Mouse (Mus musculus) layer of hippocampus, adult 2 months (tissue): ENCODE measurements around the gene Fam210b. TPM values are rescaled to one million over a fixed set of nuclear protein-coding genes. Genes with fewer than 3 reads are reported as not detected.
A peak's percentile ranks its signal among the peaks of the same experiment; 100 is the strongest.

Source experiments
- DNase-seq, 2 experiments: peaks; one replicate each; pipeline ENCODE4 v3.0.0; 2022; ENCODE audit warnings: low spot score in 2 of 2
- H3K27ac ChIP-seq: fragments of 200-600 bp; 2 replicates; pipeline ENCODE4 v1.8.1; 2022
- H3K4me3 ChIP-seq: fragments of 200-600 bp; 2 replicates; pipeline ENCODE4 v1.8.1; 2022; ENCODE audit warnings: mild to moderate bottlenecking
- CTCF ChIP-seq: fragments of 200-600 bp; conservative IDR thresholded peaks from 2 replicates; pipeline ENCODE4 v1.8.1; 2022; ENCODE audit warnings: antibody characterized with exemption, mild to moderate bottlenecking, moderate library complexity
- total RNA-seq, 2 experiments: library from RNA; stranded (reverse); gene quantifications; 2 replicates each; pipeline ENCODE4 v1.2.3; 2021

The Fam210b gene
- total RNA-seq, 2 experiments from 2014 or later = 22.0 to 24.3 TPM

DNA sequence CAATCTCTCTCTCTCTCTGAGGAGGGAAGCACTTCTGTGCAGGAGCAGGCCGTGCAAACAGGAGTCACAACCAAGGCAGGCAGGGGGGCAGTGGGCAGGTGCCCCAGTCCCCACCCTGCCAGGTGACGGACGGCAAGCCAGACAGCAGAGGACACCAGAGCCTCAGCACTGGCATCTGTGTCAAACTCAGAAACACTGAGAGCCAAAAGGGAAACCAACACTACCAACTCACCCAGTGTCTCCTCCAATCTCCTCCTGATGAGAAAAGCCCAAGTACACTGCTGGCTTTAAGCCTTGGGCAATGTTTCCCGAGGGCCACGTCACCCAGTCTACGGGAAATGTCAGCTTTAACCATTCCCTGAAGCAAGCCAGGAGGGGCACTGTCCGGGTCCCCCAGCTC lies 17.8 kb downstream of the Fam210b start:
- no peak for TF ChIP-seq CTCF
- DNase-seq = no peak
- Histone ChIP-seq H3K27ac (no peak overlapping the region), H3K4me3 (no peak overlapping the region)

DNA sequence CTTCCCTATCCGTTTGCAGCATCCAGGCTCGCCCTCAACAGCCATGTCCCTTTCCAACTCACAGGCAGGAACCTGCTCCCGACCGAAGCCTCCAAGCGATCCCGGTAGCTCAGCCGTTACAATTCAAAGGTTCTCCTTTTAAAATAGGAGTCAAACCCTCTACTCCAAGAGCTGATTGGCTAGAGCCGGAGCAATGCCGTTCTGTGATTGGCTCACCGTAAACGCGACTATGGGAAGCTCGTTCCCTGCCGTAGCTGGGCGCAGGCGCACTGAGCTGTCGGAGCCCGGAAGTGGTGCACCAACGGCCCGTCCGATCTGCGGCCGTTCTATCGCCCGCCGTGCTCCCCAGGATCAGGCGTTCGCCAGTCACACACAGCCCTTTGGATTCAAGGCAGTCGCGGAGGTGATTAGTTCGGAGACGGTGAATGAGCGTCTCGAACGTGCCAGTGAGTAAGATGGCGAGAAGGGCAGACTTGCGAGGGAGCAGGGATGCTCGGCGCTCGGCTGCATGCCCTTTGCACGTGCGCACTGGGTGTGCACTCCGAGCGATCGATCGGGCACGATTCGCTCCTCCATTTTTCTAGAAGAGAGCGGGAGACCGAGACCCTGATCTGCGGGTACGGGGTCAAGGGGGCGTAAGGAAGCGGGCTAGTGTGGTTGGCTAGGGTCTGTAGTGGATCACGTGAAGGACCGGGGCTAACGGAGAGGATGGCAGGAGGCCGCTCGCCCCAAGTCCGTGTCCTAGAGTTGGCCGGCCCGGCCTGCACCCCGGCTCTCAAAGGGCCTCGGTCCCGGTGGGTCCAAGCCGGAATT lies 25.3 kb downstream of the Fam210b start, which contains the start of the genes Aurka and Cstf1:
Aurka (minus strand) TSS at position 125 of the 813 bp plus-strand sequence.
Cstf1 (plus strand) TSS at position 271 of the 813 bp plus-strand sequence.
- peak; percentile 90 to 94 for DNase-seq
- TF ChIP-seq CTCF = no peak
- Histone ChIP-seq H3K4me3 (peak within 1 kb of the TSS; percentile 95), H3K27ac (peak within 1 kb of the TSS; percentile 99)

DNA sequence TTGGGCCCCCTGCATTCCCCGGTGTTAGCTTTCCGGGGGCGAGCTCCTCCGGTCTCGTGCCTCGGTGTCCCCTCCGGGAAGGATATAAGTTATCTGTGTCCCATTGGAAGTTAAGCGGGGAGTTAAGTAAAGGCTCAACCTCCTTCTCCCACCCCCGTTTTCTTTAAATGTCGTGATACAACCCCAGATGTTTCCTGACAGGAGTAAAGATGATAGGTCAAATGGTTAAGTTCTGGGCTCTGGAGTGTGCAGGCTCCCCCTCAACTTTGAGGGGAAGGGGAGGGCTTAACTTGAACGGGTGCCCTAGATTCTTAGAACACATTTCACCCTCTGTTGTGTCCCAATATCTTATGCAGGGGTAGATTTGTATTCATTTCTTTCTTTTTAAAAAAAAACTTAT lies 25.9 kb downstream of the Fam210b start:
- DNase-seq = no peak
- Histone ChIP-seq H3K4me3 (peak overlapping the region; percentile 95), H3K27ac (peak overlapping the region; percentile 99)
- TF ChIP-seq CTCF = no peak

DNA sequence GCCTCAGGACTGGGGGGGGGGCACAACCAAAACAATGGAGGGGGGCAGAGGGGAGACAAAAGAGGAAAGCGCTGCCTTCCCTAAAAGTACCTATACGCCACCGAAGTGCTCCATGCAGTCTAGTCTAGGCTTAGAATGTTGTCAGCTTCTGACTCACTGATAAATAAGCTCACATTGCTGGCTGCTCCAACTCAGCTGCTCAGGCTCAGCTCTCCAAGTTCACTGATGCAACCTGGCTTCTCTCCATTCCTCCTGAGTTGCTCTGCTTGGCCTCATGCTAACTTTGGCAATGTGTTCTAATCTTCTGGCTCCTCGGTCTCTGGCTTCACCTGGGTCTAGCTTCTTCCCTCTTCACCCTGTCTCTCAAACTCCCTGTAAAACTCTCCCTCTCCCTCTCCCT lies 31.2 kb downstream of the Fam210b start:
- no peak for DNase-seq
- Histone ChIP-seq H3K4me3 (no peak overlapping the region), H3K27ac (no peak overlapping the region)
- TF ChIP-seq CTCF = no peak

DNA sequence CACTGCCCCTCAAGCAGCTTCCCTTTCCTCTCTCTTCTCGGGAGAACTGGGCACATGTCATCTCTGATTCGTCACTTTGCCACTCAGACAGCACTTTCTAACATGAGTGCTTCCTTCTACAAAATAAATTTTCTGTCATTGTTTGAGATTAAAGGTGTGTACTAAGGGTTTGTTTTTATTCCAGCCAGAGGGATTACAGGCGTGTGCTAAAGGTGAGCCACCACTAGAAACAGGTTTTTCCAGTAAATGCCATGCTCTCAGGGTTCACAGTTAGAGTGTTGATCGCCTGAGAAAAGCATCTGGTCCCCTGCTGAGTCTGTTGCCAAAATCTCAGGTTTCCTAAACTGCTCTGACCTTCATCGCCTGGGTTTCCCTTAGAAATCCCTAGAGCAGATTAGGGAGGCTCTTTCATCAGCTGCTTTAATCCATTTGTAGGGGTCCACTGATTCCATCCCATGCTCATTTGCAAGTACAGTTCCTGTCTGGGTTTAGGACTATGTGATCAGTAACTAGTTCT lies 31.7 kb downstream of the Fam210b start:
- no peak for DNase-seq
- Histone ChIP-seq H3K4me3 (no peak overlapping the region), H3K27ac (no peak overlapping the region)
- no peak for TF ChIP-seq CTCF

DNA sequence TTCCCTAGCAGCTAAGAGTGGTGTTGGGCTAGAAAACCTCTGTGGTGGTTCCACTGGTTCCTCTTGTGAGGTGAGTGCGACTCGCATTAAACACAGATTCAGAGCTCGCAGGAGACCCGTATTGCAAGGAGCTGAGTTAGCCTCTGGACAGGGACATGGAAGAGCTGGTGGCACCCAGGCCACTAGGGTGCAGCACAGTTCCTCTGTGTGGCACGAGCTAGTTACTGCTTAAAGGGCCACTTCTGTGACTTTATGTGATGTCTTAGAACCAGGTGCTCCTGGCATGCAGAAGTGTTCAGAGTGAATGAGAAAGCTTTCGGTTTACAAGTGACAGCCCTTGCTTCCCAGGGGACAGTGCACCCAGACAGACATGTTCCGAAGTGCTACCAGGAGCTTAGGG lies 33.0 kb downstream of the Fam210b start:
- Histone ChIP-seq H3K27ac (no peak overlapping the region), H3K4me3 (no peak overlapping the region)
- TF ChIP-seq CTCF = peak; percentile 79
- peak in 1 of 2 experiments; percentile 49 for DNase-seq

DNA sequence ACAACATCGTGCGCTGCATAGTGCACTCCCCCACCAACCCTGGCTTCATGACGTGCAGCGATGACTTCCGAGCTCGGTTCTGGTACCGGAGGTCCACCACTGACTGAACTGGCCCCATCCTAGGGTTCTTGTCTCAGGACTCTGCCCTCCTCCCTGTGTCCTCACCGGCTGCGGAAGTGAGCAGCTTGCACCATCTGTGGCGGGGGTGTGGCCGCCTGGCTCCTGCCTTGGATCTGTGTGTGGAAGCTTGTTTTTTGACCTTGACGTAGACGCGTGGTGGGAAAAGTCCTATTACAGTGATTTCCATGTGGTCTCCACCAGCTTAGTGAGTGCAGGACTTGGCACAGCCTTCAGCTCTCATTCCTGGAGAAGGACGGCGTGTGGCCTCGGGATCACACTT lies 35.1 kb downstream of the Fam210b start:
- peak in 1 of 2 experiments; percentile 24 for DNase-seq
- H3K4me3 ChIP-seq = no peak overlapping the region
- no peak overlapping the region for H3K27ac ChIP-seq
- TF ChIP-seq CTCF = no peak

DNA sequence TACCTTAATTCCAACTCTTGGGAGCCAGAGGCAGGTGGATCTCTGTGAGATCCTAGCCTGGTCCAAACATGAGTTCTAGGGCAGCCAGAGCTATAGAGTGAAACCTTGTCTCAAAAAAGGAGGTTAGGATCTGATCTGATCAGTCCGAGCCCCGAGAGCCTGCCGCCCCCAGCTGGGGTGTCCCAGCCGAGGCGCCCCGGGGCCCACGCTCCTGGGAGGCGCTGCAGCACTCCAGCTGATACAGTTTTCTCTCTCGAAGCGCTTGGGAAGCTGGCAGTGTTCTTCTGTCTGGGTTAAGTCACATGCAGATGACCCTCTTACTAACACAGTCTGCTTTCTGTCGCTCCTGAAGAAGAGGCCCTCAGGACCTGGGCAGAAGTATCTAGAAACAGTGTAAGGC lies 36.0 kb downstream of the Fam210b start:
- no peak for DNase-seq
- no peak for TF ChIP-seq CTCF
- Histone ChIP-seq H3K27ac (no peak overlapping the region), H3K4me3 (no peak overlapping the region)

DNA sequence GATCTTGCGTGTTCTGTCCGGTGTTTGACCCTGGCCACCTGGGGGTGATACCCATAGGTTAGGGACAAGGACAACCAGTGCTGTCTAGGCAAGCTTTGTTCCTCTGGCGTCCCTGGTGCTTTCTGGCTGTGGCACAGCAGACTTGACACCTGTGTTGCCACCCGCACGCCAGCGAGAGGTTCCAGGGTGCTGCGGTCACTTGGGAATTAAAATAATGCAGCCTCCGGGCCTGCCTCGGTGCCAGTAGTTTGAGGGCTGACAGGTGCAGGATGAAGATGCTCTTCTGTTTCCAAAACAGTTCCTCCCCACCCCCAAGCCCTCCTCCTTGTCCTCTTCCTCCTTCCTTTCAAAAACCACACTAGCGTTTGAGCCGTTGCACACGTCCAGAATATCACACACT lies 36.5 kb downstream of the Fam210b start:
- H3K4me3 ChIP-seq = no peak overlapping the region
- H3K27ac ChIP-seq = no peak overlapping the region
- no peak for TF ChIP-seq CTCF
- no peak for DNase-seq

DNA sequence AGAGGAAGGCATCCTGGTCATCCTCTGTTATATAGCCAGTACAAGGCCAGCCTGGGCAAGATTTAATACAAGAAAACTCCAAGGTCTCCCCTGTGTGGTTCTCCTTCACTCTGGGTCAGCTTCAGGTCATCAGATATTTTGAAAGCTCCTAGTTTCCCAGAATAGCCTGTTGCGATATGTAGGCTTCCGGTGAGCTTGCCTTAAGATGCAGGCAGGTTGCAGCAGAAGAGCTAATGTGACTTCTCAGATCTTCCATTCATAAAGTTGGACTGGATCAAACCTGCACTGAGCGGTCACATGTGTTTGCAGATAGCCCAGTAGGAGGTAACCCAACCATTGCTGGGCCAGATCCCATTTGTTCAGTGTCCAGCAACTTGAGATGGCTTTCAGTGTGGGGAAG lies 39.4 kb downstream of the Fam210b start:
- no peak for TF ChIP-seq CTCF
- Histone ChIP-seq H3K4me3 (no peak overlapping the region), H3K27ac (no peak overlapping the region)
- DNase-seq = no peak

DNA sequence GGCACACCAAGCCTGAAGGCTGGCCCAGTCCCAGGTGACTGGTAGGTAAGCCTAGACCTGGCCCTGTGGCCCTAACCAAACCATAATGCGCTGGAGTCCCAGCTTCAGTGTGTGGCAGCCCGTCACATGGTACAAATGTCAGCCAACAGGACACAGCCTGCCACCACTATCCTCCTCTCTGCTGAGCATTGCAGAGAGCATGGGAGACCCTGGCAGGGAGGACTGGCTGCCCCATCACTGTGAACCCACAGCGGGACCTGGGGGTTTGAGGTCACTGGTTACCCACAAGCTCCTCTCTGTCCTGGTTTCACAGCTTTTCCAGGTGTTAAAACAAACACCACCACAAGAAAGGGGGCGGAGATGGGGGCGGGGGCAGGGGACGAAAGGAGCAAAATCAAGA lies 45.0 kb downstream of the Fam210b start:
- no peak overlapping the region for H3K4me3 ChIP-seq
- no peak for DNase-seq
- no peak for TF ChIP-seq CTCF
- no peak overlapping the region for H3K27ac ChIP-seq

DNA sequence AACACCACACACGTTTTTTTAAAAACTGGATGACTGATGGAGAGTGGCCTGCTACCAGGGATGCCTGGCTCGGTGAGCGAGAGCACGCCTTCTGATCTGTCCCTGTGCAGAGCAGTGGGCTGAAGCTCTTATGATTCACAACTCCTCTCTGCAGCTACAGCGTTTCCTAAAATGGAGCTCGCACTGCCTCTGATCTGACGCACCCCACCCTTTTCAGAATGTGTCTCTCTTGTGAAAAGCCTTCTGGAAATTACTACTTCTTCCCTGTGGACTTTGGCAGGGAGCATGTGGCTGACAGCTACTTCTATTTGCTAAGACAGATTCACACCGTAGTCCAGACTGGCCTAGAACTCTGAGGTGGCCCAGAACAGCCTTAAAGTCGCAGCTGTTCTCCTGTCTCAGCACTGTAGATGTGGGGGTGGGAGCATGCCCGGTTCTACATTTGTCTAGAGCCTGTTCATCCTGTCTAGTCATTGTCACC lies 46.7 kb downstream of the Fam210b start:
- Histone ChIP-seq H3K4me3 (no peak overlapping the region), H3K27ac (peak overlapping the region; percentile 68)
- DNase-seq = peak; percentile 27 to 41
- no peak for TF ChIP-seq CTCF

DNA sequence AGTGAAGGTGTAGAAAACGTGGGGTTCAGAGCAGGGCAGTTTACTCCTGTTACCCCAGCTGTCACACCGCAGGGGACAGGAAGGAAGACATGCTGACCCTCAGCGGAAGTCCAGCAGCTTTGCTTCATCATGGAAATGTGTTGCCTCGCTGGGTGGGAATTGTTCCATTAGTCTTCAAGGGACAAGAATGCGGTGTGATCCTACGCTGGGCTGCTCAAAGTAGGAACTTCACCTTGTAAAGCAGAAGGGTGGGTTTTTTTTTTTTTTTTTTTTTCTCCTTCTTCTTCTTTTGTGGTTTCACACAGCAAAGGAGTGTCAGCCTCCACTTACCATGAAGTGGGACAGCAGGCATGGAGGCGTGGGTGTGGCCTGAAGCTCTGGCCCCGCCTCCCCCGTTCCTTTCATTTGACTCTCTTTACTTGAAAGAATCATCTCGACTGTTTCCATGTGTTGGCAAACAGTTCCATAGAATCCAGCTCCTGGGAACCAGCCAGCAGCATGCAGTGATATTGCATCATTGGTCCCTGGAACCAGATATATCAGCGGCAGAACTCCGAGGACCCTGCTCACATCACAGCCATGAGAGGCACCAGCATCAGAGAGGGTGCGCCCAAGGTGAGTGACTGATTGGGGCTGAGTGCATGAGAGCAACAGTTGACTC lies 48.2 kb downstream of the Fam210b start, which contains the start of gene Cass4:
Cass4 (plus strand) TSS at position 404 of the 661 bp plus-strand sequence.
- no peak for TF ChIP-seq CTCF
- Histone ChIP-seq H3K27ac (peak within 1 kb of the TSS; percentile 68), H3K4me3 (no peak within 1 kb of the TSS)
- DNase-seq = no peak
